Mouse (Mus musculus): Measurements from ENCODE around the gene Nxf3. TPM values are rescaled to one million over a fixed set of nuclear protein-coding genes. Genes with fewer than 3 reads are reported as not detected.

The Nxf3 gene
- total RNA-seq (2012; rRNA removed): 3.0 and 6.6 TPM in 2 replicates

GRCm38 (mm10) chrX:136085155-136085554 is at the start of gene Nxf3:
Gene Nxf3, minus strand, starts transcription at chrX:136085255.
- no peak for DNase-seq (ENCODE audit: low read depth, low spot score)
- H3K9ac ChIP-seq (ENCODE audit: insufficient read depth, low read depth, low read length, poor library complexity, severe bottlenecking): no peak within 1 kb of the TSS
- no peaks in the 10 kb centered on the region for H3K36me3 ChIP-seq (ENCODE audit: control insufficient read depth, insufficient read depth, low read length, poor library complexity, severe bottlenecking)
- no peaks in the 10 kb centered on the region for H3K9me3 ChIP-seq (ENCODE audit: control insufficient read depth, insufficient read depth, low read depth, low read length)
- 0 out of 4 replicates have a peak within 1 kb of the TSS, but pooled peaks of 1 of the 2 experiments have one; percentile 21 for H3K4me3 ChIP-seq (ENCODE audit: insufficient read depth in 1 of 2, low read depth in 1 of 2, low read length in 2 of 2, poor library complexity in 1 of 2, severe bottlenecking in 1 of 2)
- in situ Hi-C loops (cut with MboI; ENCODE audit: low sequenced_read_pairs in 2 of 2, unreplicated experiment in 2 of 2): no loop called here
- TF ChIP-seq ZC3H11A (IDR thresholded peaks at IDR 0.05; ENCODE audit: borderline replicate concordance, low read depth, low read length) (no peak), HCFC1 (IDR thresholded peaks at IDR 0.05; ENCODE audit: borderline replicate concordance, insufficient read depth, low read length) (no peak), ZNF384 (IDR thresholded peaks at IDR 0.05; ENCODE audit: low read depth, low read length) (no peak), MAFK (IDR thresholded peaks at IDR 0.05; ENCODE audit: insufficient read depth, low read depth, low read length) (no peak), CHD2 (IDR thresholded peaks at IDR 0.05; ENCODE audit: low read depth, low read length) (no peak)
- no peaks in the 10 kb centered on the region for H3K4me1 ChIP-seq (ENCODE audit: control insufficient read depth in 2 of 2, insufficient read depth in 2 of 2, low read length in 2 of 2, poor library complexity in 1 of 2)
- H3K27ac ChIP-seq (ENCODE audit: insufficient read depth, low read depth, low read length, poor library complexity, severe bottlenecking): no peak within 1 kb of the TSS

GRCm38 (mm10) chrX:136127744-136128064 is 42.6 kb upstream of the Nxf3 start:
- in situ Hi-C loops (cut with MboI; ENCODE audit: low sequenced_read_pairs in 2 of 2, unreplicated experiment in 2 of 2): no loop called here
- Histone ChIP-seq H3K4me3 (ENCODE audit: insufficient read depth in 1 of 2, low read depth in 1 of 2, low read length in 2 of 2, poor library complexity in 1 of 2, severe bottlenecking in 1 of 2) (no peak overlapping the region), H3K9me3 (ENCODE audit: control insufficient read depth, insufficient read depth, low read depth, low read length) (no peaks in the 10 kb centered on the region), H3K36me3 (ENCODE audit: control insufficient read depth, insufficient read depth, low read length, poor library complexity, severe bottlenecking) (no peaks in the 10 kb centered on the region), H3K4me1 (ENCODE audit: control insufficient read depth in 2 of 2, insufficient read depth in 2 of 2, low read length in 2 of 2, poor library complexity in 1 of 2) (no peaks in the 10 kb centered on the region), H3K9ac (ENCODE audit: insufficient read depth, low read depth, low read length, poor library complexity, severe bottlenecking) (no peak overlapping the region), H3K27ac (ENCODE audit: insufficient read depth, low read depth, low read length, poor library complexity, severe bottlenecking) (no peak overlapping the region)
- peak; percentile 37 for DNase-seq (ENCODE audit: low read depth, low spot score)
- no peak for TF ChIP-seq ZNF384 (IDR thresholded peaks at IDR 0.05; ENCODE audit: low read depth, low read length)
- no peak for TF ChIP-seq CHD2 (IDR thresholded peaks at IDR 0.05; ENCODE audit: low read depth, low read length)
- no peak for TF ChIP-seq ZC3H11A (IDR thresholded peaks at IDR 0.05; ENCODE audit: borderline replicate concordance, low read depth, low read length)
- no peak for TF ChIP-seq MAFK (IDR thresholded peaks at IDR 0.05; ENCODE audit: insufficient read depth, low read depth, low read length)
- no peak for TF ChIP-seq HCFC1 (IDR thresholded peaks at IDR 0.05; ENCODE audit: borderline replicate concordance, insufficient read depth, low read length)

- TF ChIP-seq ZC3H11A (IDR thresholded peaks at IDR 0.05; ENCODE audit: borderline replicate concordance, low read depth, low read length) (no peak), ZNF384 (IDR thresholded peaks at IDR 0.05; ENCODE audit: low read depth, low read length) (no peak), MAFK (IDR thresholded peaks at IDR 0.05; ENCODE audit: insufficient read depth, low read depth, low read length) (no peak), CHD2 (IDR thresholded peaks at IDR 0.05; ENCODE audit: low read depth, low read length) (no peak), HCFC1 (IDR thresholded peaks at IDR 0.05; ENCODE audit: borderline replicate concordance, insufficient read depth, low read length) (no peak)
- in situ Hi-C loops (cut with MboI; ENCODE audit: low sequenced_read_pairs in 2 of 2, unreplicated experiment in 2 of 2): no loop called here
- DNase-seq (ENCODE audit: low read depth, low spot score): no peak
- Histone ChIP-seq H3K27ac (ENCODE audit: insufficient read depth, low read depth, low read length, poor library complexity, severe bottlenecking) (no peak overlapping the region), H3K9ac (ENCODE audit: insufficient read depth, low read depth, low read length, poor library complexity, severe bottlenecking) (no peak overlapping the region), H3K9me3 (ENCODE audit: control insufficient read depth, insufficient read depth, low read depth, low read length) (no peaks in the 10 kb centered on the region), H3K4me1 (ENCODE audit: control insufficient read depth in 2 of 2, insufficient read depth in 2 of 2, low read length in 2 of 2, poor library complexity in 1 of 2) (no peaks in the 10 kb centered on the region), H3K4me3 (ENCODE audit: insufficient read depth in 1 of 2, low read depth in 1 of 2, low read length in 2 of 2, poor library complexity in 1 of 2, severe bottlenecking in 1 of 2) (no peak overlapping the region), H3K36me3 (ENCODE audit: control insufficient read depth, insufficient read depth, low read length, poor library complexity, severe bottlenecking) (no peaks in the 10 kb centered on the region)
Measured at GRCm38 (mm10) chrX:136127038-136127743, 42.1 kb upstream of the Nxf3 start.

- in situ Hi-C loops (cut with MboI; ENCODE audit: low sequenced_read_pairs in 2 of 2, unreplicated experiment in 2 of 2): no loop called here
Measured at GRCm38 (mm10) chrX:136115419-136115961, 30.4 kb upstream of the Nxf3 start.

More at GRCm38 (mm10) chrX:136115419-136115961, 30.4 kb upstream of the Nxf3 start:
- peak; percentile 60 for DNase-seq (ENCODE audit: low read depth, low spot score)
- peak overlapping the region; percentile 70 for H3K9ac ChIP-seq (ENCODE audit: insufficient read depth, low read depth, low read length, poor library complexity, severe bottlenecking)
- H3K9me3 ChIP-seq (ENCODE audit: control insufficient read depth, insufficient read depth, low read depth, low read length): no peaks in the 10 kb centered on the region
- TF ChIP-seq HCFC1 (IDR thresholded peaks at IDR 0.05; ENCODE audit: borderline replicate concordance, insufficient read depth, low read length) (peak; percentile 41; the same call in 1 of the 2 replicates), ZC3H11A (IDR thresholded peaks at IDR 0.05; ENCODE audit: borderline replicate concordance, low read depth, low read length) (no peak), CHD2 (IDR thresholded peaks at IDR 0.05; ENCODE audit: low read depth, low read length) (peak; percentile 90), ZNF384 (IDR thresholded peaks at IDR 0.05; ENCODE audit: low read depth, low read length) (peak; percentile 96)
- no peak overlapping the region for H3K27ac ChIP-seq (ENCODE audit: insufficient read depth, low read depth, low read length, poor library complexity, severe bottlenecking)
- no peaks in the 10 kb centered on the region for H3K36me3 ChIP-seq (ENCODE audit: control insufficient read depth, insufficient read depth, low read length, poor library complexity, severe bottlenecking)
- no peaks in the 10 kb centered on the region for H3K4me1 ChIP-seq (ENCODE audit: control insufficient read depth in 2 of 2, insufficient read depth in 2 of 2, low read length in 2 of 2, poor library complexity in 1 of 2)
- H3K4me3 ChIP-seq (ENCODE audit: insufficient read depth in 1 of 2, low read depth in 1 of 2, low read length in 2 of 2, poor library complexity in 1 of 2, severe bottlenecking in 1 of 2): peak overlapping the region; percentile 63 to 78
